Mouse (Mus musculus) CH12.LX (cell line): ENCODE results near the gene Hes6. TPM values are rescaled to one million over a fixed set of nuclear protein-coding genes. Genes with fewer than 3 reads are reported as not detected.
A peak's percentile ranks its signal among the peaks of the same experiment; 100 is the strongest.

Experiments
- DNase-seq: peaks from one replicate; pipeline ENCODE4 v3.0.0-alpha.2; 2013; ENCODE audit errors: extremely low read depth
- H3K27ac ChIP-seq: 2 replicates; pipeline ENCODE4 v1.5.1; 2012; ENCODE audit warnings: low read depth, mild to moderate bottlenecking, control low read depth, moderate library complexity; ENCODE audit not compliant: insufficient read depth
- H3K27me3 ChIP-seq: replicated peaks from 2 replicates; pipeline ENCODE3; 2012; ENCODE audit warnings: inconsistent platforms
- H3K36me3 ChIP-seq, 2 experiments: replicated peaks in 1 of 2; 2 replicates each; pipeline versions ENCODE3 to v1.6.1; 2012; ENCODE audit warnings: inconsistent platforms in 1 of 2, low read length in 1 of 2, mild to moderate bottlenecking in 1 of 2, mixed read lengths in 1 of 2, moderate library complexity in 1 of 2; ENCODE audit not compliant: control insufficient read depth in 1 of 2, insufficient read depth in 1 of 2
- H3K4me1 ChIP-seq, 2 experiments: 2 replicates each; pipeline ENCODE4 v1.6.1; 2012; ENCODE audit warnings: inconsistent platforms in 1 of 2, moderate library complexity in 1 of 2; ENCODE audit not compliant: insufficient read depth in 2 of 2, control insufficient read depth in 1 of 2
- H3K4me2 ChIP-seq: 2 replicates; pipeline ENCODE4 v1.6.1; 2012; ENCODE audit warnings: low read depth, mild to moderate bottlenecking, control low read depth; ENCODE audit not compliant: poor library complexity, insufficient read depth, severe bottlenecking
- H3K4me3 ChIP-seq, 3 experiments: fragments of 150-350 bp in 1 of 3; sonication (generic) in 1 of 3; replicated peaks in 1 of 3; 2 replicates each; pipeline versions ENCODE3 to v1.5.1; 2011 to 2012; ENCODE audit warnings: low read depth in 2 of 3, low read length in 2 of 3, mild to moderate bottlenecking in 2 of 3, moderate library complexity in 2 of 3, control low read depth in 1 of 3, improper control_type of control experiment in 1 of 3, inconsistent platforms in 1 of 3, mixed read lengths in 1 of 3; ENCODE audit not compliant: poor library complexity in 1 of 3
- H3K79me2 ChIP-seq: replicated peaks from 2 replicates; pipeline ENCODE4 v1.6.1; 2012; ENCODE audit warnings: mild to moderate bottlenecking, moderate library complexity; ENCODE audit not compliant: control insufficient read depth, poor library complexity, insufficient read depth, severe bottlenecking; ENCODE audit errors: extremely low read depth
- H3K9ac ChIP-seq: 2 replicates; pipeline ENCODE4 v1.6.1; 2012; ENCODE audit warnings: low read depth, mild to moderate bottlenecking, control low read depth, moderate library complexity; ENCODE audit not compliant: insufficient read depth
- H3K9me3 ChIP-seq: replicated peaks from 2 replicates; pipeline ENCODE3; 2012; ENCODE audit warnings: low read length, inconsistent platforms, mixed read lengths
- CHD1 ChIP-seq: IDR thresholded peaks from 2 replicates; pipeline ENCODE4 v1.6.1; 2012; ENCODE audit warnings: low read depth, low read length, improper control_type of control experiment, inconsistent platforms
- CHD2 ChIP-seq: IDR thresholded peaks from 2 replicates; pipeline ENCODE4 v1.6.1; 2011; ENCODE audit warnings: low read length, improper control_type of control experiment
- E2F4 ChIP-seq: IDR thresholded peaks from 2 replicates; pipeline ENCODE4 v1.6.1; 2011; ENCODE audit warnings: low read depth, low read length, improper control_type of control experiment; ENCODE audit not compliant: insufficient replicate concordance
- ETS1 ChIP-seq: conservative IDR thresholded peaks from 2 replicates; pipeline ENCODE4 v1.6.1; 2012; ENCODE audit warnings: low read depth, mild to moderate bottlenecking, inconsistent platforms, low read length, improper control_type of control experiment, moderate library complexity
- HCFC1 ChIP-seq: IDR thresholded peaks from 2 replicates; pipeline ENCODE4 v1.6.1; 2012; ENCODE audit warnings: low read depth, mild to moderate bottlenecking, inconsistent platforms, low read length, improper control_type of control experiment
- IRF4 ChIP-seq: IDR thresholded peaks from 2 replicates; pipeline ENCODE4 v1.6.1; 2014; ENCODE audit warnings: low read depth, mild to moderate bottlenecking, inconsistent platforms, low read length, improper control_type of control experiment
- JUND ChIP-seq: conservative IDR thresholded peaks from 2 replicates; pipeline ENCODE4 v1.6.1; 2011; ENCODE audit warnings: low read depth, low read length, improper control_type of control experiment
- KAT2A ChIP-seq: IDR thresholded peaks from 2 replicates; pipeline ENCODE4 v1.6.1; 2012; ENCODE audit warnings: low read length, improper control_type of control experiment, inconsistent platforms; ENCODE audit not compliant: insufficient replicate concordance
- MAX ChIP-seq: IDR thresholded peaks from 2 replicates; pipeline ENCODE4 v1.6.1; 2011; ENCODE audit warnings: low read length, improper control_type of control experiment
- MEF2A ChIP-seq: IDR thresholded peaks from 2 replicates; pipeline ENCODE4 v1.6.1; 2014; ENCODE audit warnings: low read depth, mild to moderate bottlenecking, inconsistent platforms, low read length, improper control_type of control experiment, borderline replicate concordance
- MXI1 ChIP-seq: IDR thresholded peaks from 2 replicates; pipeline ENCODE4 v1.6.1; 2011; ENCODE audit warnings: mild to moderate bottlenecking, low read depth, low read length, improper control_type of control experiment
- MYC ChIP-seq: IDR thresholded peaks from 2 replicates; pipeline ENCODE4 v1.6.1; 2011; ENCODE audit warnings: low read depth, mild to moderate bottlenecking, improper control_type of control experiment, low read length
- NELFE ChIP-seq: IDR thresholded peaks from 2 replicates; pipeline ENCODE4 v1.6.1; 2011; ENCODE audit warnings: low read depth, low read length, improper control_type of control experiment
- PAX5 ChIP-seq: IDR thresholded peaks from 2 replicates; pipeline ENCODE4 v1.6.1; 2012; ENCODE audit warnings: low read length, inconsistent platforms, mixed read lengths
- POLR2AphosphoS2 ChIP-seq: IDR thresholded peaks from 2 replicates; pipeline ENCODE4 v1.6.1; 2011; ENCODE audit warnings: low read depth, low read length, improper control_type of control experiment
- RAD21 ChIP-seq: IDR thresholded peaks from 2 replicates; pipeline ENCODE4 v1.6.1; 2011; ENCODE audit warnings: low read depth, mild to moderate bottlenecking, low read length, improper control_type of control experiment, moderate library complexity
- RCOR1 ChIP-seq: conservative IDR thresholded peaks from 2 replicates; pipeline ENCODE4 v1.6.1; 2012; ENCODE audit warnings: low read depth, mild to moderate bottlenecking, inconsistent platforms, low read length, improper control_type of control experiment
- SIN3A ChIP-seq: IDR thresholded peaks from 2 replicates; pipeline ENCODE4 v1.6.1; 2012; ENCODE audit warnings: low read length, improper control_type of control experiment, inconsistent platforms
- SMC3 ChIP-seq: IDR thresholded peaks from 2 replicates; pipeline ENCODE4 v1.6.1; 2011; ENCODE audit warnings: low read depth, low read length, improper control_type of control experiment
- TBP ChIP-seq: conservative IDR thresholded peaks from 2 replicates; pipeline ENCODE4 v1.6.1; 2011; ENCODE audit warnings: low read depth, low read length, improper control_type of control experiment
- TCF12 ChIP-seq: IDR thresholded peaks from 2 replicates; pipeline ENCODE4 v1.6.1; 2014; ENCODE audit warnings: low read depth, mild to moderate bottlenecking, inconsistent platforms, low read length, improper control_type of control experiment
- UBTF ChIP-seq: IDR thresholded peaks from 2 replicates; pipeline ENCODE4 v1.6.1; 2012; ENCODE audit warnings: low read depth, mild to moderate bottlenecking, inconsistent platforms, low read length, improper control_type of control experiment, moderate library complexity
- USF1 ChIP-seq: IDR thresholded peaks from 2 replicates; pipeline ENCODE4 v1.6.1; 2014; ENCODE audit warnings: low read depth, mild to moderate bottlenecking, inconsistent platforms, low read length, improper control_type of control experiment
- USF2 ChIP-seq: conservative IDR thresholded peaks from 2 replicates; pipeline ENCODE4 v1.6.1; 2011; ENCODE audit warnings: low read depth, low read length, improper control_type of control experiment
- dilution Hi-C: fragments of 300-500 bp; cut with MboI; formaldehyde crosslinking; loops from 2 replicates; pipeline ENCODE4 v1.14.3; 2020; ENCODE audit warnings: low sequenced_read_pairs; ENCODE audit not compliant: extremely low pct_unique_long_range_greater_than_20kb, extremely low pct_ligation_motif_present
- in situ Hi-C: fragments of 300-500 bp; cut with MboI; formaldehyde crosslinking; loops from 3 replicates; pipeline ENCODE4 v1.14.3; 2019; ENCODE audit warnings: low sequenced_read_pairs, low pct_ligation_motif_present, low pct_unique_long_range_greater_than_20kb, mixed read lengths
- polyA plus RNA-seq: library from polyadenylated mRNA; unstranded; fragments of >175 nt; gene quantifications from 2 replicates; pipeline ENCODE4 v1.2.1, GENCODE M21; 2012; ENCODE audit warnings: low read depth; ENCODE audit not compliant: insufficient read length
- total RNA-seq, 2 experiments: library from RNA; depleted of rRNA; stranded (reverse); fragments of 300-350 nt in 1 of 2; fragments of >200 nt in 1 of 2; gene quantifications; 2 replicates each; pipeline ENCODE4 v1.2.3; 2012 to 2014

Gene Hes6
- total and polyA plus RNA-seq, 3 experiments = 15.4 to 25.7 (median 21.1) TPM

DNA sequence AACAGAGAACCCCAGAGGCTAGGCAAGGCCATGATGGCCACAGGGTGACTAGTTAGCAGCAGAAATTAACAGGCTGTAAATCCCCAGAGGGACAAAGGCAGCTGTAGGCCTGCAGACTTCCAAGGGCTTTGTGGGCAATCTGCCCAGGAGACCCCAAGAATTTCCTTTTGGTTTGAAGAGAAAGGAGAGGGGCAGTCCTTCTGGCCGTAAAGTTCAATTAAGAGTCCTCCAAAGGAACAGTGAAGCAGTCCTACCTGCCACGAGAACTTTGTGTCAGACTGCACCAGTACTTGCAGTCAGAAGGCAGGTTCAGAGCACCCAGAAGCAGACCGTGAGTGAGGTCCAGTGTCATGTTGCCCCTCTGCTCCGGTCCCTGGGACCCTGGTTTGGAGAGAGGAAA is 1.1 kb upstream of the Hes6 start:
- dilution Hi-C loops = no loop called here
- H3K4me2 ChIP-seq = no peak overlapping the region
- TF ChIP-seq PAX5 (no peak), HCFC1 (no peak), NELFE (no peak), E2F4 (no peak), MXI1 (no peak), CHD2 (no peak), MEF2A (no peak), TCF12 (no peak), POLR2AphosphoS2 (no peak), TBP (no peak), USF1 (no peak), ETS1 (no peak), RAD21 (no peak)
- H3K27me3 ChIP-seq = no peaks in the 10 kb centered on the region
- H3K9me3 ChIP-seq = no peaks in the 10 kb centered on the region
- H3K27ac ChIP-seq = no peak overlapping the region
- H3K4me3 ChIP-seq = no peak overlapping the region
- H3K79me2 ChIP-seq = no peaks in the 10 kb centered on the region
- in situ Hi-C loops = no loop called here
- H3K9ac ChIP-seq = no peak overlapping the region
- peaks cover 14 to 44% of the 10 kb centered on the region in 2 experiments for H3K36me3 ChIP-seq
- no peak for DNase-seq
- peaks cover 9 to 25% of the 10 kb centered on the region in 2 experiments for H3K4me1 ChIP-seq

DNA sequence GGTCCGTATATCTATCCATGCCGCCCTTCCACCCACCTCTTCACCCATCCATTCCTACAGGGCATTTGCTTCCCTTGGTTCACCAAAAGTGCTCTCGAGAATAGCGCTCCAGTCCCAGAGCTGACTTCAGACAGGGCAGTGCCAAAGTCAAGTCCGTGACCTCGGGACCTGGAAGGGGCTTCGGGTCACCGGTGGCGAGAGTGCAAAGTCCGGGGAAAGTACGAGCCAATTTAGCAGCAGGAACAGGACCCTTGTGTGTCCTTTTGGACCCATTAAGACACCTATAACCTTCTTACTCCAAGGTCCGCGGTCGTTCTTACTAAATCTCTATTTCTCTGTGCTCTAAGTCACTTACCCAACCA is 321 bp downstream of the Hes6 start:
- H3K9ac ChIP-seq = peak overlapping the region; percentile 50; the same call in 1 of the 2 replicates
- dilution Hi-C loops = no loop called here
- H3K27me3 ChIP-seq = no peaks in the 10 kb centered on the region
- H3K27ac ChIP-seq = peak overlapping the region; percentile 75
- H3K4me2 ChIP-seq = peak overlapping the region; percentile 68
- peak overlapping the region; percentile 64 to 91 (median 71) for H3K4me3 ChIP-seq
- peaks cover 9 to 25% of the 10 kb centered on the region in 2 experiments for H3K4me1 ChIP-seq
- TF ChIP-seq SMC3 (no peak), UBTF (no peak), CHD1 (no peak), USF2 (no peak), NELFE (no peak), HCFC1 (no peak), E2F4 (no peak), USF1 (no peak), MYC (no peak), POLR2AphosphoS2 (no peak), TCF12 (no peak), CHD2 (no peak), KAT2A (no peak), JUND (no peak), ETS1 (no peak), IRF4 (no peak), SIN3A (no peak), MAX (no peak), TBP (no peak), RCOR1 (no peak)
- TF ChIP-seq, all 38 proteins: peak for 0
- in situ Hi-C loops = no loop called here
- DNase-seq = no peak
- no peaks in the 10 kb centered on the region for H3K79me2 ChIP-seq
- H3K36me3 ChIP-seq = peaks cover 14 to 35% of the 10 kb centered on the region in 2 experiments
- H3K9me3 ChIP-seq = no peaks in the 10 kb centered on the region
